Mouse (Mus musculus): Measurements from ENCODE around the gene Snw1. TPM values are rescaled to one million over a fixed set of nuclear protein-coding genes. Genes with fewer than 3 reads are reported as not detected.
A peak's percentile ranks its signal among the peaks of the same experiment; 100 is the strongest.

The Snw1 gene
- total and polyA plus RNA-seq, 2 experiments from 2014 or later, result 20.9 to 68.1 TPM

DNA sequence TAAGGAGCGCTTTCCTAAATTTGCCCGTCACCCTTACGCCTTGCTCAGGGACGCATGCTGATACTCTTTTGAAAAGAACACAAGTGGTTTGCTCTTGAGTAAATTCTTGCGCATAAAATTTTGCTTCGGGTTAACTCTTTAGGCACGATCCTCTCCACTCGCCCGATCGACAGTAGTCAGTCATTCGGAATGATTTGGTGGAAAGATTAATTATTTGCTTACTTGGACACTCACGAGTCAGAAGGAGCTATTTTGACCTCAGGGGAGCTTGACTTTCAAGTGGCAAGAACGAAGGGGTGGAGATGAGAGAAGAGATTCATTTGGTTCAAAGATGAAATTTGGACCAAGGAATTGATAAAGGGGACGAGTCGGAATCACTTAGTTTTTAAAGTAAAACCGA lies 27.9 kb downstream of the Snw1 start:
- 4% methylated on average over 16 of the region's 16 CpGs for WGBS
- peaks cover 50% of the 10 kb centered on the region for H3K36me3 ChIP-seq (replicated peaks; ENCODE audit: control insufficient read depth, insufficient read depth, low read length)

DNA sequence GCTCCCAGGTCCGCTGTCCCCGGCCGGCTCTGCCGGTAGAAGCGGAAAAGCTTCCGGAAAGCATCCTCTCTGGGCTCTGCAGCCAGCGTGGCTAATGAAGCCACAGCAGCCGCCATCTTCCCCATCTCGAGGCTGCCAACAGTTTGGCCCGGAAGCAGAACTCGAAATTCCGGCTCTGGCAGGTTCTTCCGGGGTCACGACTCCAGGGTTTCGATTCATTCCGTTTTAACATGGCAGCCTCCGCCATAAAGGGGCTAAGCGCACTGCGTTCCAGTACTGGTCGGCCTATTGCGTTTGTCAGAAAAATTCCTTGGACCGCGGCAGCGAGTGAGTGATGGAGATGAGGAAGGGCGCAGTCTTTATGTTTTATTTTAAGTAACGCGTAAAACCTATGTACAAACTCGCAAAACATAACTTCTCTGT lies 28.4 kb downstream of the Snw1 start, which contains the start of the genes Slirp and Alkbh1:
Slirp (plus strand) TSS at position 197 of the 423 bp plus-strand sequence.
Alkbh1 (minus strand) TSS at position 318 of the 423 bp plus-strand sequence.
- H3K4me1 ChIP-seq (ENCODE audit: control insufficient read depth, insufficient read depth), result peaks cover 19% of the 10 kb centered on the region
- peak within 1 kb of the TSS; percentile 94 for H3K4me3 ChIP-seq (ENCODE audit: low read depth, low read length)
- WGBS, result under 1% methylated on average over 28 of the region's 28 CpGs
- H3K9ac ChIP-seq (replicated peaks; ENCODE audit: low read depth, low read length), result peak within 1 kb of the TSS; percentile 77
- no peaks in the 10 kb centered on the region for H3K27me3 ChIP-seq (ENCODE audit: control insufficient read depth, insufficient read depth, low read length)
- no peak for TF ChIP-seq CTCF (IDR thresholded peaks at IDR 0.05; ENCODE audit: low read depth)
- TF ChIP-seq EP300 (IDR thresholded peaks at IDR 0.05; ENCODE audit: low read depth), result 0 out of 2 replicates have a peak, but pooled peaks have one; percentile 35
- H3K9me3 ChIP-seq (replicated peaks; ENCODE audit: control insufficient read depth, low read length), result no peaks in the 10 kb centered on the region
- ATAC-seq (ENCODE audit: insufficient read depth, low read depth) (peak; percentile 94), DNase-seq (ENCODE audit: low spot score) (peak; percentile 96)
- H3K4me2 ChIP-seq (ENCODE audit: low read depth, low read length), result peak within 1 kb of the TSS; percentile 82
- H3K27ac ChIP-seq (ENCODE audit: low read depth), result peak within 1 kb of the TSS; percentile 86
- H3K36me3 ChIP-seq (replicated peaks; ENCODE audit: control insufficient read depth, insufficient read depth, low read length), result peaks cover 51% of the 10 kb centered on the region

More for the DNA sequence above, 27.9 kb downstream of the Snw1 start:
- Histone ChIP-seq H3K4me2 (ENCODE audit: low read depth, low read length) (peak overlapping the region; percentile 82), H3K27ac (ENCODE audit: low read depth) (peak overlapping the region; percentile 86; the same call in 1 of the 2 replicates), H3K27me3 (ENCODE audit: control insufficient read depth, insufficient read depth, low read length) (no peaks in the 10 kb centered on the region), H3K4me3 (ENCODE audit: low read depth, low read length) (peak overlapping the region; percentile 94), H3K9ac (replicated peaks; ENCODE audit: low read depth, low read length) (peak overlapping the region; percentile 77), H3K4me1 (ENCODE audit: control insufficient read depth, insufficient read depth) (peaks cover 19% of the 10 kb centered on the region), H3K9me3 (replicated peaks; ENCODE audit: control insufficient read depth, low read length) (no peaks in the 10 kb centered on the region)
- no peak for TF ChIP-seq EP300 (IDR thresholded peaks at IDR 0.05; ENCODE audit: low read depth)
- no peak for TF ChIP-seq CTCF (IDR thresholded peaks at IDR 0.05; ENCODE audit: low read depth)
- ATAC-seq (ENCODE audit: insufficient read depth, low read depth) (no peak), DNase-seq (ENCODE audit: low spot score) (no peak)

DNA sequence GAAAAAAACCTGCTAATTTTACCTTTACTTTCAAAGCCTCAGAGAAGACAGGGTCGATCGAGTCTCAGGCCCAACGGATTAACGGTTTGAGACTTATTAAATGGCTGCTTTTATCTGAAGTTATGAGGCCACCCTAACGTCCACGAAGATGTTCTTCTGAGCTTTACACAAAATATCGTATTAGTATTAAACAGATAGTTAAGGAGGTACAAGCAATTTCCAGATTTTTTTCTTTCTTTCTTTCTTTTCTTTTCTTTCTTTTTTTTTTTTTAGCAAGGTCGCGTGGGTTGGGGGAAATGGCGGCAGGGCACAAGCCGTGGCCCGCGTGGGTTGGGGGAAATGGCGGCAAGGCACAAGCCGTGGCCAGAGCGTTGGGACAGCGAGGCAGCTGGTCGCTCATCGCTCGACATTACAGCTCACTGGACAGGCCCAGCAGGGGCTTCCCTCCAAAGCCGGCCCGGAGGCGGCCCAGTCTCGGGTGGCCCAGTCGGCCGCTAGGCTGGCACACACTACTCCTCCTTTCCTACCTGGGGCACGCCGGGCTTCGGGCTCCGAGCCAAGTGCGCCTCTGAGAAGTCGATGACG lies 28.9 kb downstream of the Snw1 start:
- ATAC-seq (ENCODE audit: insufficient read depth, low read depth), result peak; percentile 74
- WGBS, result 0% methylated on average over 33 of the region's 33 CpGs

GRCm38 (mm10) chr12:87442177-87443114 lies 29.6 kb downstream of the Snw1 start:
- WGBS, result 16% methylated on average over 12 of the region's 12 CpGs
- peak overlapping the region; percentile 77 for H3K9ac ChIP-seq (replicated peaks; ENCODE audit: low read depth, low read length)
- TF ChIP-seq EP300 (IDR thresholded peaks at IDR 0.05; ENCODE audit: low read depth), result no peak
- no peak for TF ChIP-seq CTCF (IDR thresholded peaks at IDR 0.05; ENCODE audit: low read depth)
- H3K27me3 ChIP-seq (ENCODE audit: control insufficient read depth, insufficient read depth, low read length), result no peaks in the 10 kb centered on the region
- peak overlapping the region; percentile 94 for H3K4me3 ChIP-seq (ENCODE audit: low read depth, low read length)
- ATAC-seq (ENCODE audit: insufficient read depth, low read depth) (no peak), DNase-seq (ENCODE audit: low spot score) (no peak)
- peaks cover 51% of the 10 kb centered on the region for H3K36me3 ChIP-seq (replicated peaks; ENCODE audit: control insufficient read depth, insufficient read depth, low read length)
- H3K9me3 ChIP-seq (replicated peaks; ENCODE audit: control insufficient read depth, low read length), result no peaks in the 10 kb centered on the region
- H3K4me1 ChIP-seq (ENCODE audit: control insufficient read depth, insufficient read depth), result peaks cover 19% of the 10 kb centered on the region
- peak overlapping the region; percentile 86; the same call in 1 of the 2 replicates for H3K27ac ChIP-seq (ENCODE audit: low read depth)
- H3K4me2 ChIP-seq (ENCODE audit: low read depth, low read length), result peak overlapping the region; percentile 82

More for the DNA sequence above, 28.9 kb downstream of the Snw1 start:
- TF ChIP-seq CTCF (IDR thresholded peaks at IDR 0.05; ENCODE audit: low read depth), result no peak
- TF ChIP-seq EP300 (IDR thresholded peaks at IDR 0.05; ENCODE audit: low read depth), result no peak
- H3K4me1 ChIP-seq (ENCODE audit: control insufficient read depth, insufficient read depth), result peaks cover 19% of the 10 kb centered on the region
- H3K4me2 ChIP-seq (ENCODE audit: low read depth, low read length), result peak overlapping the region; percentile 82
- no peaks in the 10 kb centered on the region for H3K9me3 ChIP-seq (replicated peaks; ENCODE audit: control insufficient read depth, low read length)
- peaks cover 51% of the 10 kb centered on the region for H3K36me3 ChIP-seq (replicated peaks; ENCODE audit: control insufficient read depth, insufficient read depth, low read length)
- peak overlapping the region; percentile 94 for H3K4me3 ChIP-seq (ENCODE audit: low read depth, low read length)
- H3K27ac ChIP-seq (ENCODE audit: low read depth), result peak overlapping the region; percentile 86
- H3K27me3 ChIP-seq (ENCODE audit: control insufficient read depth, insufficient read depth, low read length), result no peaks in the 10 kb centered on the region
- peak; percentile 14 for DNase-seq (ENCODE audit: low spot score)
- H3K9ac ChIP-seq (replicated peaks; ENCODE audit: low read depth, low read length), result peak overlapping the region; percentile 77

DNA sequence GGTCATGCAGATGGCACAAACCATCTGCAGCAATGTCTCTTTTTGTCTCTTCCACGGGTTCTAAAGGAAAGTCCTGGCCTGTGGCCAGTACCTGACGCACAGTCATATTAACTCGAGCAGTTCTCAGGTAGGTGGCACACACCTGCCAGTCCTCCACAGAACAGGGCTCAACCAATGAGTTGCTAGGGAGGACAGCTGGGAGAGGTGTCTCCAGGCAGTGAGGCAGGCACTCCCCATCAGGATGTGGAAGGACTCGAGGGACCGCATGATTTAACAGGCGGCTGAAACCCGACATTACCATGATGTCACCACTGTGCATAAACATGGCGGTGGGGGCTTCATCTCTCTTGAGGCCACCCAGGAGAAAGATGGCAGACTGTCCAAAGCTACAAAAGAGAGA lies 43.2 kb downstream of the Snw1 start:
- peaks cover 83% of the 10 kb centered on the region for H3K36me3 ChIP-seq (replicated peaks; ENCODE audit: control insufficient read depth, insufficient read depth, low read length)
- no peak overlapping the region for H3K4me3 ChIP-seq (ENCODE audit: low read depth, low read length)
- no peak overlapping the region for H3K9ac ChIP-seq (replicated peaks; ENCODE audit: low read depth, low read length)
- no peak for TF ChIP-seq EP300 (IDR thresholded peaks at IDR 0.05; ENCODE audit: low read depth)
- no peak overlapping the region for H3K4me2 ChIP-seq (ENCODE audit: low read depth, low read length)
- H3K4me1 ChIP-seq (ENCODE audit: control insufficient read depth, insufficient read depth), result no peaks in the 10 kb centered on the region
- H3K27ac ChIP-seq (ENCODE audit: low read depth), result no peak overlapping the region
- DNase-seq (ENCODE audit: low spot score), result no peak
- 70% methylated on average over 8 of the region's 8 CpGs for WGBS
- no peaks in the 10 kb centered on the region for H3K27me3 ChIP-seq (ENCODE audit: control insufficient read depth, insufficient read depth, low read length)
- ATAC-seq (ENCODE audit: insufficient read depth, low read depth), result no peak
- H3K9me3 ChIP-seq (replicated peaks; ENCODE audit: control insufficient read depth, low read length), result no peaks in the 10 kb centered on the region
